9 mouse cellular contexts compared by ENCODE assay signal in genomic region chr12:80567375-80567774, GRCm38 (mm10). TPM values are rescaled to one million over a fixed set of nuclear protein-coding genes. Genes with fewer than 3 reads are reported as not detected.
DNase-seq lines count a peak whose midpoint lies in the region; ATAC-seq and TF ChIP-seq lines count a peak whose summit lies in the region.
"Had no signal": no experiment of that assay in that cellular context is flagged by ENCODE, and none has a peak within 500 bp of the region (broad histone marks: within the 10 kb centered on the region; RNA-seq: fewer than 3 reads in every experiment).

No protein-coding gene starts in this region.

- H3K4me3 ChIP-seq in embryonic facial prominence, embryonic 14.5 days (ENCODE audit: low read depth, low read length), result no peak overlapping the region
- no peak overlapping the region for H3K4me3 ChIP-seq in layer of hippocampus, adult 2 months
- no peak overlapping the region for H3K4me3 ChIP-seq in neural tube, embryonic 14.5 days (ENCODE audit: low read depth, low read length)
- H3K4me3 ChIP-seq in heart, embryonic 10.5 days, result no peak overlapping the region

- ATAC-seq in embryonic facial prominence, embryonic 14.5 days (ENCODE audit: low read depth), result no peak
- peak; percentile 47; the same call in 1 of the 2 replicates for ATAC-seq in neural tube, embryonic 14.5 days (ENCODE audit: low read depth)

- no peak overlapping the region for H3K4me2 ChIP-seq in embryonic facial prominence, embryonic 14.5 days (ENCODE audit: low read depth, low read length)
- no peak overlapping the region for H3K4me2 ChIP-seq in neural tube, embryonic 14.5 days (ENCODE audit: low read depth, low read length)

- TF ChIP-seq CTCF in layer of hippocampus, adult 2 months (conservative IDR thresholded peaks at IDR 0.05), result no peak

- no peaks in the 10 kb centered on the region for H3K27me3 ChIP-seq in embryonic facial prominence, embryonic 14.5 days (replicated peaks; ENCODE audit: control insufficient read depth, insufficient read depth, low read length)
- H3K27me3 ChIP-seq in neural tube, embryonic 14.5 days (ENCODE audit: control insufficient read depth, insufficient read depth, low read length), result no peaks in the 10 kb centered on the region
- H3K27me3 ChIP-seq in heart, embryonic 10.5 days (ENCODE audit: insufficient read depth, poor library complexity, severe bottlenecking), result 0 out of 2 replicates have a peak, but pooled peaks cover 4% of the 10 kb centered on the region

- H3K4me1 ChIP-seq in embryonic facial prominence, embryonic 14.5 days (ENCODE audit: control insufficient read depth, insufficient read depth, low read length), result peaks cover 25% of the 10 kb centered on the region
- peaks cover 6% of the 10 kb centered on the region for H3K4me1 ChIP-seq in neural tube, embryonic 14.5 days (ENCODE audit: control insufficient read depth, insufficient read depth, low read length)
- H3K4me1 ChIP-seq in heart, embryonic 10.5 days, result peaks cover 14% of the 10 kb centered on the region

- DNase-seq in layer of hippocampus, adult 11-12 months (ENCODE audit: low spot score), result peak; percentile 51
- no peak for DNase-seq in layer of hippocampus, adult 9-10 months (ENCODE audit: low spot score)
- no peak for DNase-seq in embryonic facial prominence, embryonic 14.5 days (ENCODE audit: low spot score)
- DNase-seq in layer of hippocampus, adult 2 months (ENCODE audit: low spot score in 2 of 2), result peak; percentile 44 to 78
- no peak for DNase-seq in kidney, postnatal 36 days
- no peak for DNase-seq in heart, embryonic 10.5 days (ENCODE audit: low spot score)
- DNase-seq in kidney, postnatal 10 days, result no peak

- H3K9me3 ChIP-seq in embryonic facial prominence, embryonic 14.5 days (ENCODE audit: control insufficient read depth, low read length), result no peaks in the 10 kb centered on the region
- H3K9me3 ChIP-seq in neural tube, embryonic 14.5 days (ENCODE audit: control insufficient read depth, low read length), result no peaks in the 10 kb centered on the region
- H3K9me3 ChIP-seq in heart, embryonic 10.5 days, result no peaks in the 10 kb centered on the region
- H3K9me3 ChIP-seq: G1E had no signal

- 0 out of 2 replicates have a peak overlapping the region, but pooled peaks have one; percentile 44 for H3K27ac ChIP-seq in embryonic facial prominence, embryonic 14.5 days (replicated peaks; ENCODE audit: low read depth, low read length)
- peak overlapping the region; percentile 72 for H3K27ac ChIP-seq in layer of hippocampus, adult 2 months
- peak overlapping the region; percentile 2; the same call in 1 of the 2 replicates for H3K27ac ChIP-seq in neural tube, embryonic 14.5 days (ENCODE audit: low read depth, low read length)
- no peak overlapping the region for H3K27ac ChIP-seq in heart, embryonic 10.5 days

- WGBS in embryonic facial prominence, embryonic 14.5 days, result 28% methylated on average over 3 of the region's 3 CpGs
- WGBS in neural tube, embryonic 14.5 days, result 14% methylated on average over 3 of the region's 3 CpGs
- 32% methylated on average over 3 of the region's 3 CpGs for WGBS in heart, embryonic 10.5 days

- H3K36me3 ChIP-seq in embryonic facial prominence, embryonic 14.5 days (ENCODE audit: control insufficient read depth, insufficient read depth, low read length), result no peaks in the 10 kb centered on the region
- no peaks in the 10 kb centered on the region for H3K36me3 ChIP-seq in neural tube, embryonic 14.5 days (ENCODE audit: control insufficient read depth, insufficient read depth, low read length)
- H3K36me3 ChIP-seq in heart, embryonic 10.5 days, result no peaks in the 10 kb centered on the region
- H3K36me3 ChIP-seq: G1E had no signal

- no peak overlapping the region for H3K9ac ChIP-seq in embryonic facial prominence, embryonic 14.5 days (ENCODE audit: low read depth, low read length)
- no peak overlapping the region for H3K9ac ChIP-seq in neural tube, embryonic 14.5 days (replicated peaks; ENCODE audit: low read depth, low read length)

RNA-seq across cellular contexts. Expression of gene Galnt16, which starts 49.3 kb away (rescaled TPM):
- polyA plus RNA-seq in embryonic facial prominence, embryonic 14.5 days (2014; fragmentation: Nextera tagmentation; extraction: Ambion mirVana), result 13.1 and 14.3 TPM in 2 replicates
- 100 to 1,000 TPM; 166 to 181 TPM for total RNA-seq in layer of hippocampus, adult 2 months (2021)
- 21.2 and 22.7 TPM in 2 replicates for polyA plus RNA-seq in neural tube, embryonic 14.5 days (2014; fragmentation: Nextera tagmentation; extraction: Ambion mirVana)
- polyA plus RNA-seq in heart, embryonic 10.5 days (2016; fragmentation: Nextera tagmentation; extraction: Ambion mirVana), result 2.4 and 5.2 TPM in 2 replicates

Comparison
In these comparisons a context has a peak if more than half of its experiments do, and no peak if none do; other contexts are left out.
1. DNase-seq: peak in layer of hippocampus, adult 11-12 months (single experiment) and layer of hippocampus, adult 2 months (2 of 2); none in layer of hippocampus, adult 9-10 months (single experiment), embryonic facial prominence, embryonic 14.5 days (single experiment), kidney, postnatal 36 days (0 of 2), heart, embryonic 10.5 days (single experiment) and kidney, postnatal 10 days (single experiment).